Mouse (Mus musculus): ENCODE measurements around the gene Aldh5a1. TPM values are rescaled to one million over a fixed set of nuclear protein-coding genes. Genes with fewer than 3 reads are reported as not detected.
A peak's percentile ranks its signal among the peaks of the same experiment; 100 is the strongest.

Aldh5a1 gene
- polyA plus RNA-seq, 1 experiment, result 1.1 TPM

GRCm38 (mm10) chr13:24913576-24913975 lies 23.9 kb downstream of the Aldh5a1 start:
- H3K79me2 ChIP-seq (ENCODE audit: control insufficient read depth, insufficient read depth), result no peaks in the 10 kb centered on the region
- no peaks in the 10 kb centered on the region for H3K36me3 ChIP-seq (ENCODE audit: control insufficient read depth, insufficient read depth)
- no peaks in the 10 kb centered on the region for H3K79me3 ChIP-seq (ENCODE audit: low read depth)
- no peak overlapping the region for H3K4me3 ChIP-seq (ENCODE audit: insufficient read depth, poor library complexity, severe bottlenecking)
- no peak overlapping the region for H3ac ChIP-seq (ENCODE audit: control insufficient read depth, insufficient read length, low read depth)
- H3K27me3 ChIP-seq (ENCODE audit: control insufficient read depth, insufficient read depth, insufficient read length), result no peaks in the 10 kb centered on the region
- TF ChIP-seq USF1 (IDR thresholded peaks at IDR 0.05; ENCODE audit: low read depth), result no peak
- no peak for TF ChIP-seq MYOD1 (IDR thresholded peaks at IDR 0.05; ENCODE audit: control insufficient read depth, insufficient read length, low read depth)

- no peaks in the 10 kb centered on the region for H3K79me3 ChIP-seq (ENCODE audit: low read depth)
- TF ChIP-seq MYOG (IDR thresholded peaks at IDR 0.05; ENCODE audit: control insufficient read depth, extremely low read depth, insufficient read length) (no peak), FOSL1 (IDR thresholded peaks at IDR 0.05; ENCODE audit: insufficient read depth, low read length, poor library complexity, severe bottlenecking) (no peak), MYOD1 (IDR thresholded peaks at IDR 0.05; ENCODE audit: control insufficient read depth, insufficient read length, low read depth) (no peak), CEBPB (IDR thresholded peaks at IDR 0.05; ENCODE audit: low read depth) (peak; percentile 18), CTCF (IDR thresholded peaks at IDR 0.05; ENCODE audit: control insufficient read depth, insufficient read depth, insufficient read length) (no peak), MAX (IDR thresholded peaks at IDR 0.05) (no peak), USF1 (IDR thresholded peaks at IDR 0.05; ENCODE audit: low read depth) (no peak)
- no peak overlapping the region for H3ac ChIP-seq (ENCODE audit: control insufficient read depth, insufficient read length, low read depth)
- no peak overlapping the region for H3K4me3 ChIP-seq (ENCODE audit: insufficient read depth, poor library complexity, severe bottlenecking)
- no peaks in the 10 kb centered on the region for H3K79me2 ChIP-seq (ENCODE audit: control insufficient read depth, insufficient read depth)
- H3K36me3 ChIP-seq (ENCODE audit: control insufficient read depth, insufficient read depth), result no peaks in the 10 kb centered on the region
- no peaks in the 10 kb centered on the region for H3K27me3 ChIP-seq (ENCODE audit: control insufficient read depth, insufficient read depth, insufficient read length)
Measured at GRCm38 (mm10) chr13:24909112-24909511, 28.3 kb downstream of the Aldh5a1 start.

GRCm38 (mm10) chr13:24906831-24907570 lies 30.5 kb downstream of the Aldh5a1 start:
- H3K79me3 ChIP-seq (ENCODE audit: low read depth), result no peaks in the 10 kb centered on the region
- H3ac ChIP-seq (ENCODE audit: control insufficient read depth, insufficient read length, low read depth), result no peak overlapping the region
- no peak overlapping the region for H3K4me3 ChIP-seq (ENCODE audit: insufficient read depth, poor library complexity, severe bottlenecking)
- no peaks in the 10 kb centered on the region for H3K79me2 ChIP-seq (ENCODE audit: control insufficient read depth, insufficient read depth)
- no peaks in the 10 kb centered on the region for H3K36me3 ChIP-seq (ENCODE audit: control insufficient read depth, insufficient read depth)
- H3K27me3 ChIP-seq (ENCODE audit: control insufficient read depth, insufficient read depth, insufficient read length), result no peaks in the 10 kb centered on the region
- TF ChIP-seq CTCF (IDR thresholded peaks at IDR 0.05; ENCODE audit: control insufficient read depth, insufficient read depth, insufficient read length) (no peak), USF1 (IDR thresholded peaks at IDR 0.05; ENCODE audit: low read depth) (no peak), FOSL1 (IDR thresholded peaks at IDR 0.05; ENCODE audit: insufficient read depth, low read length, poor library complexity, severe bottlenecking) (no peak), CEBPB (IDR thresholded peaks at IDR 0.05; ENCODE audit: low read depth) (no peak), MYOG (IDR thresholded peaks at IDR 0.05; ENCODE audit: control insufficient read depth, extremely low read depth, insufficient read length) (no peak), MYOD1 (IDR thresholded peaks at IDR 0.05; ENCODE audit: control insufficient read depth, insufficient read length, low read depth) (no peak), MAX (IDR thresholded peaks at IDR 0.05) (no peak)

GRCm38 (mm10) chr13:24905422-24905821 lies 32.0 kb downstream of the Aldh5a1 start:
- H3ac ChIP-seq (ENCODE audit: control insufficient read depth, insufficient read length, low read depth), result no peak overlapping the region
- no peaks in the 10 kb centered on the region for H3K27me3 ChIP-seq (ENCODE audit: control insufficient read depth, insufficient read depth, insufficient read length)
- no peaks in the 10 kb centered on the region for H3K79me3 ChIP-seq (ENCODE audit: low read depth)
- no peak overlapping the region for H3K4me3 ChIP-seq (ENCODE audit: insufficient read depth, poor library complexity, severe bottlenecking)
- no peaks in the 10 kb centered on the region for H3K79me2 ChIP-seq (ENCODE audit: control insufficient read depth, insufficient read depth)
- TF ChIP-seq MYOD1 (IDR thresholded peaks at IDR 0.05; ENCODE audit: control insufficient read depth, insufficient read length, low read depth) (no peak), CEBPB (IDR thresholded peaks at IDR 0.05; ENCODE audit: low read depth) (no peak)
- H3K36me3 ChIP-seq (ENCODE audit: control insufficient read depth, insufficient read depth), result no peaks in the 10 kb centered on the region

GRCm38 (mm10) chr13:24903412-24903811 lies 34.0 kb downstream of the Aldh5a1 start:
- TF ChIP-seq MAX (IDR thresholded peaks at IDR 0.05) (no peak), CTCF (IDR thresholded peaks at IDR 0.05; ENCODE audit: control insufficient read depth, insufficient read depth, insufficient read length) (no peak), MYOD1 (IDR thresholded peaks at IDR 0.05; ENCODE audit: control insufficient read depth, insufficient read length, low read depth) (no peak), CEBPB (IDR thresholded peaks at IDR 0.05; ENCODE audit: low read depth) (no peak), FOSL1 (IDR thresholded peaks at IDR 0.05; ENCODE audit: insufficient read depth, low read length, poor library complexity, severe bottlenecking) (no peak), USF1 (IDR thresholded peaks at IDR 0.05; ENCODE audit: low read depth) (no peak), MYOG (IDR thresholded peaks at IDR 0.05; ENCODE audit: control insufficient read depth, extremely low read depth, insufficient read length) (no peak)
- H3ac ChIP-seq (ENCODE audit: control insufficient read depth, insufficient read length, low read depth), result no peak overlapping the region
- no peaks in the 10 kb centered on the region for H3K36me3 ChIP-seq (ENCODE audit: control insufficient read depth, insufficient read depth)
- H3K79me3 ChIP-seq (ENCODE audit: low read depth), result no peaks in the 10 kb centered on the region
- H3K4me3 ChIP-seq (ENCODE audit: insufficient read depth, poor library complexity, severe bottlenecking), result no peak overlapping the region
- no peaks in the 10 kb centered on the region for H3K27me3 ChIP-seq (ENCODE audit: control insufficient read depth, insufficient read depth, insufficient read length)
- H3K79me2 ChIP-seq (ENCODE audit: control insufficient read depth, insufficient read depth), result no peaks in the 10 kb centered on the region

- H3K36me3 ChIP-seq (ENCODE audit: control insufficient read depth, insufficient read depth), result no peaks in the 10 kb centered on the region
- H3K79me3 ChIP-seq (ENCODE audit: low read depth), result no peaks in the 10 kb centered on the region
- no peaks in the 10 kb centered on the region for H3K27me3 ChIP-seq (ENCODE audit: control insufficient read depth, insufficient read depth, insufficient read length)
- H3K4me3 ChIP-seq (ENCODE audit: insufficient read depth, poor library complexity, severe bottlenecking), result no peak overlapping the region
- H3K79me2 ChIP-seq (ENCODE audit: control insufficient read depth, insufficient read depth), result no peaks in the 10 kb centered on the region
- H3ac ChIP-seq (ENCODE audit: control insufficient read depth, insufficient read length, low read depth), result no peak overlapping the region
- TF ChIP-seq CEBPB (IDR thresholded peaks at IDR 0.05; ENCODE audit: low read depth) (no peak), MAX (IDR thresholded peaks at IDR 0.05) (no peak), MYOD1 (IDR thresholded peaks at IDR 0.05; ENCODE audit: control insufficient read depth, insufficient read length, low read depth) (no peak), USF1 (IDR thresholded peaks at IDR 0.05; ENCODE audit: low read depth) (no peak), FOSL1 (IDR thresholded peaks at IDR 0.05; ENCODE audit: insufficient read depth, low read length, poor library complexity, severe bottlenecking) (no peak), CTCF (IDR thresholded peaks at IDR 0.05; ENCODE audit: control insufficient read depth, insufficient read depth, insufficient read length) (no peak), MYOG (IDR thresholded peaks at IDR 0.05; ENCODE audit: control insufficient read depth, extremely low read depth, insufficient read length) (no peak)
Measured at GRCm38 (mm10) chr13:24901916-24902315, 35.5 kb downstream of the Aldh5a1 start.

Measured in C2C12 (cell line).